Mouse (Mus musculus) limb, embryonic 15.5 days (tissue): ENCODE measurements at regions not wholly inside any gene's neighbourhood (a gene's known extent, or its start where the extent isn't known, plus 50 kb on each side); places are given as distances from the start of the nearest gene placed in this dataset.

ENCODE experiments used
- ATAC-seq: fragments of 200-750 bp; cut with Nextera tagmentation; 2 replicates; pipeline ENCODE4 v1.8.0; 2017; ENCODE audit warnings: low read depth, moderate TSS enrichment; ENCODE audit not compliant: insufficient number of reproducible peaks, low FRiP score, low TSS enrichment
- H3K27ac ChIP-seq: fragments of 300-500 bp; sonication (generic); 2 replicates; pipeline ENCODE4 v1.5.1; 2015; ENCODE audit warnings: moderate library complexity, mild to moderate bottlenecking, inconsistent platforms
- H3K27me3 ChIP-seq: fragments of 300-500 bp; sonication (generic); 2 replicates; pipeline ENCODE4 v1.6.1; 2015; ENCODE audit warnings: inconsistent platforms
- H3K36me3 ChIP-seq: fragments of 300-500 bp; sonication (generic); 2 replicates; pipeline ENCODE4 v1.6.1; 2015; ENCODE audit warnings: inconsistent platforms
- H3K4me1 ChIP-seq: fragments of 300-500 bp; sonication (generic); 2 replicates; pipeline ENCODE4 v1.6.1; 2015; ENCODE audit warnings: inconsistent platforms
- H3K4me2 ChIP-seq: fragments of 300-500 bp; sonication (generic); 2 replicates; pipeline ENCODE4 v1.6.1; 2015; ENCODE audit warnings: mild to moderate bottlenecking, inconsistent platforms
- H3K4me3 ChIP-seq: fragments of 300-500 bp; sonication (generic); 2 replicates; pipeline ENCODE4 v1.5.1; 2015; ENCODE audit warnings: mild to moderate bottlenecking, inconsistent platforms
- H3K9ac ChIP-seq: fragments of 300-500 bp; sonication (generic); 2 replicates; pipeline ENCODE4 v1.6.1; 2015; ENCODE audit warnings: inconsistent platforms
- H3K9me3 ChIP-seq: fragments of 300-500 bp; sonication (generic); 2 replicates; pipeline ENCODE4 v1.6.1; 2016; ENCODE audit warnings: inconsistent platforms
- WGBS: fragments of 180-500 bp; shearing (Covaris S2); methylation state at CpG from one replicate; pipeline ENCODE4 v1.1.7; 2015; 5-methylcytosine and 5-hydroxymethylcytosine counted together

GRCm38 (mm10) chr13:46162025-46162374 lies 111.5 kb upstream of the Stmnd1 start:
- WGBS: under 1% methylated on average over 10 of the region's 10 CpGs
- ATAC-seq: no peak

GRCm38 (mm10) chr13:46161261-46162024 lies 112.1 kb upstream of the Stmnd1 start:
- no peaks in the 10 kb centered on the region for H3K36me3 ChIP-seq
- peak overlapping the region; percentile 53 for H3K4me2 ChIP-seq
- no peak overlapping the region for H3K9ac ChIP-seq
- peaks cover 9% of the 10 kb centered on the region for H3K4me1 ChIP-seq
- WGBS: 18% methylated on average over 13 of the region's 13 CpGs
- no peak overlapping the region for H3K27ac ChIP-seq
- H3K9me3 ChIP-seq: no peaks in the 10 kb centered on the region
- no peak for ATAC-seq
- no peaks in the 10 kb centered on the region for H3K27me3 ChIP-seq
- peak overlapping the region; percentile 33 for H3K4me3 ChIP-seq

More at GRCm38 (mm10) chr13:46162025-46162374, 111.5 kb upstream of the Stmnd1 start:
- Histone ChIP-seq H3K4me1 (peaks cover 9% of the 10 kb centered on the region), H3K36me3 (no peaks in the 10 kb centered on the region), H3K27ac (no peak overlapping the region), H3K27me3 (no peaks in the 10 kb centered on the region), H3K9ac (no peak overlapping the region), H3K9me3 (no peaks in the 10 kb centered on the region), H3K4me3 (peak overlapping the region; percentile 33), H3K4me2 (peak overlapping the region; percentile 53)

- Histone ChIP-seq H3K4me2 (no peak overlapping the region), H3K27ac (no peak overlapping the region), H3K4me1 (peaks cover 9% of the 10 kb centered on the region), H3K27me3 (no peaks in the 10 kb centered on the region), H3K9ac (no peak overlapping the region), H3K4me3 (no peak overlapping the region), H3K9me3 (no peaks in the 10 kb centered on the region), H3K36me3 (no peaks in the 10 kb centered on the region)
- ATAC-seq: no peak
- 92% methylated on average over 14 of the region's 14 CpGs for WGBS
Measured at GRCm38 (mm10) chr13:46159354-46159753, 114.2 kb upstream of the Stmnd1 start.

DNA sequence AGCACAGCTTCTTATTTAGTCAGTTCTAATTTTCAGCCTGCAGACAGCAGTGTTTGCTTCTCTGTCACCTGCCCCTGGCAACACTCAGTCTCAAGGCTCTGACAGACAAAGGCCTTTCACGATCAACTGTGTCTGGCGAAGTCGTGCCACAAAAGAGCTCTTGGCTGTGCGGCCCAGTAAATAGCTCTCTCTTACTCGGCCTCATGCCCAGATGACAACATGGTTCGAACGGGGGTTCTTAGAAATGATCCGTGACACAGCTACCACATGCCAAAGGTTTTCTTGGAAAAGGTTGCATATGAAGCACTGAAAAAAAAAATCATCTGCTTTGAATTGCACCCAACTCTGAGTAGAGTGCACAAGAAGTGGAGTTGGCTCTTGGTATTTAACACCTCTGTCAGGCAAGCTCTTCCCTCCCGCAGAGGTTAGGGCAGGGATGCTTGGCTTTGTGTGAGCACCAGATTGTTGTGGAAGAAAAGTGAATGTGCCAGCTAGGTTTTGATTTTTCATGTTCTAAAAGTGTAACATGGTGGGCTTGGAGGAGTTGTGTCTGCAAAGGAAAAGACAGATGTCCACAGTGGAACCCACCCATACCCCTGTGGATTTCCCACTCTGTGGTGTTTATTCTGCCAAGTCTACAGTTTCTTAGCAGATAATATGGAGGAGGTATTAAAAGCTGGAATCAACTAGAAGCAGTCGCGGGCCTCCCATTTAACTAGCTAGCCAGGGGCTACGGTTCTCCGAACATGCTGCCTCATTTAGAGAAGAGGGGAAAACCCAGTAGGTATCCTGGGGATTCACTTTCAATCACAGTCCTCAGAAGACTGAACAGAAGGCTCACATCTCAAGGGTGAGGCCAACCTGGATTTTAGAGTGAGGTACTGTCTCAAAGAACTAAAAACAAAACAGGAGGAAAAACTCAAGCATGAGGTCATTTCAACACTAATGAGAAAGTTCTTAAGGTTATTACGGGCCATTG lies 120.0 kb upstream of the Stmnd1 start:
- no peak overlapping the region for H3K4me2 ChIP-seq
- H3K9me3 ChIP-seq: no peaks in the 10 kb centered on the region
- H3K4me1 ChIP-seq: no peaks in the 10 kb centered on the region
- H3K27me3 ChIP-seq: no peaks in the 10 kb centered on the region
- H3K4me3 ChIP-seq: no peak overlapping the region
- H3K9ac ChIP-seq: no peak overlapping the region
- no peaks in the 10 kb centered on the region for H3K36me3 ChIP-seq
- no peak for ATAC-seq
- 62% methylated on average over 14 of the region's 14 CpGs for WGBS
- H3K27ac ChIP-seq: no peak overlapping the region

DNA sequence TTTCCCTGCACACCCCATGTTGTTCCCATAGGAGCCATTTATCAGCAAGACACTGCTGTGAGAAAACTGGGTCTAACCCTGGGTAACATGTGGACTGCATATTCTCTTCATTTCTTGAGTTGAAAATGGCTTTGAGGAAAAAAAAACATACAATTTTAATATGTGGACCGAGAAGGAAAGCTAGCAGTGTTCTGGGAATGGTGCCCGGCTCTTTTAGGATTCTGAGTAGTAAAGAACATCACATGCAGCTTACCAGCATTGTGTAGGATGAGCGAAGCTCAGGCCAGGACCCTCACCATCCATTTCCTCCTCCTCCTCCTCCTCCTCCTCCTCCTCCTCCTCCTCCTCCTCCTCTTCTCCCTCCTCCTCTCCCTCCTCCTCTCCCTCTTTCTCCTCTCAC lies 133.5 kb upstream of the Stmnd1 start:
- Histone ChIP-seq H3K4me2 (no peak overlapping the region), H3K9me3 (no peaks in the 10 kb centered on the region), H3K27me3 (no peaks in the 10 kb centered on the region), H3K4me1 (no peaks in the 10 kb centered on the region), H3K4me3 (no peak overlapping the region), H3K9ac (no peak overlapping the region), H3K27ac (no peak overlapping the region), H3K36me3 (no peaks in the 10 kb centered on the region)
- no peak for ATAC-seq
- WGBS: 75% methylated on average over 3 of the region's 3 CpGs

GRCm38 (mm10) chr13:46139251-46139650 lies 134.3 kb upstream of the Stmnd1 start:
- Histone ChIP-seq H3K4me1 (no peaks in the 10 kb centered on the region), H3K9me3 (no peaks in the 10 kb centered on the region), H3K36me3 (no peaks in the 10 kb centered on the region), H3K27ac (no peak overlapping the region), H3K4me3 (no peak overlapping the region), H3K27me3 (no peaks in the 10 kb centered on the region), H3K9ac (no peak overlapping the region), H3K4me2 (no peak overlapping the region)
- ATAC-seq: no peak
- WGBS: 71% methylated on average over 5 of the region's 5 CpGs

DNA sequence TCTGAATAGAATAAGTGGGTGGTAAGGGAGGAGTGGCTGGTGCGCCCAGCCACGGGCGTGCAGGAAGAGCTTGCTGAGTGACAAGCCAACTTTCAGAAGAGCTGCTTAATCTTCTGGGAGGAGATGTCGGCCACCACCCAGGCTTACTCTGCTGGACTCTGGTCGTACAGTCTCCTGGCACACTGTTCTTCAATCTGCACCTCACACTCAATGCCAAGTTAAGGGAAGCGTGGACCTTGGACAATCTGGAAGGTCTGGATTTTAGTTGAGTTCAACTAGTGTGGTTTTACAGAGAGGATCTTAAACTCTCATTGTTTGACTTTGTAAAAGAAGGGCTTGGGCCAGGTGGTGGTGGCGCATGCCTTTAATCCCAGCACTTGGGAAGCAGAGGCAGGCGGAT lies 138.1 kb upstream of the Stmnd1 start:
- no peak overlapping the region for H3K9ac ChIP-seq
- H3K27me3 ChIP-seq: no peaks in the 10 kb centered on the region
- no peak overlapping the region for H3K4me3 ChIP-seq
- H3K36me3 ChIP-seq: no peaks in the 10 kb centered on the region
- H3K4me1 ChIP-seq: no peaks in the 10 kb centered on the region
- no peak overlapping the region for H3K4me2 ChIP-seq
- 90% methylated on average over 8 of the region's 8 CpGs for WGBS
- no peak overlapping the region for H3K27ac ChIP-seq
- H3K9me3 ChIP-seq: no peaks in the 10 kb centered on the region
- ATAC-seq: no peak

GRCm38 (mm10) chr13:46129236-46129855 lies 144.2 kb upstream of the Stmnd1 start:
- Histone ChIP-seq H3K4me2 (no peak overlapping the region), H3K27ac (no peak overlapping the region), H3K27me3 (no peaks in the 10 kb centered on the region), H3K36me3 (no peaks in the 10 kb centered on the region), H3K4me3 (no peak overlapping the region), H3K9ac (no peak overlapping the region), H3K4me1 (no peaks in the 10 kb centered on the region), H3K9me3 (no peaks in the 10 kb centered on the region)
- ATAC-seq: no peak
- WGBS: 91% methylated on average over 9 of the region's 9 CpGs

- no peaks in the 10 kb centered on the region for H3K36me3 ChIP-seq
- no peak overlapping the region for H3K9ac ChIP-seq
- WGBS: 41% methylated on average over 3 of the region's 3 CpGs
- H3K9me3 ChIP-seq: no peaks in the 10 kb centered on the region
- H3K27me3 ChIP-seq: no peaks in the 10 kb centered on the region
- no peaks in the 10 kb centered on the region for H3K4me1 ChIP-seq
- ATAC-seq: no peak
- H3K27ac ChIP-seq: no peak overlapping the region
- H3K4me2 ChIP-seq: no peak overlapping the region
- H3K4me3 ChIP-seq: no peak overlapping the region
Measured at GRCm38 (mm10) chr13:46123446-46123845, 150.1 kb upstream of the Stmnd1 start.

DNA sequence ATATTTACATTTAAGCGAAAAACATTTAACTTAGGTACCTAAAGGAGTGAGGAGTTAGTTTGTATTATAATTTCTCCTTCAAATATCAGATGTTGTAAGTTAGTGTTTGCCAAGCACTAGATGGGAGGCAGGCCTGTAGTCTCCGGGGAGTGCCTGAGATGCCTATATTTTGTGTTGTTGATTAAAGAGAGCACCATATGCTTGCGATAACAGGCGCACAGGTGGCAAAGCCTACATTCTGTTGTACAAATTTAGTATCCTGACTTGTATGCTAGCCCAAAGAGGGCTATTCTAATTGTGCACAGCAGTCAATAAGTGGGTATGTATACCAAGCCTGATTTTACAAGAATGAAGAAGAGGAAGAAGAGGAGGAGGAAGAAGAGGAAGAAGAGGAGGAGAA lies 151.8 kb upstream of the Atxn1 start:
- no peak overlapping the region for H3K4me2 ChIP-seq
- no peak overlapping the region for H3K9ac ChIP-seq
- WGBS: 84% methylated on average over 4 of the region's 4 CpGs
- H3K9me3 ChIP-seq: no peaks in the 10 kb centered on the region
- no peak overlapping the region for H3K4me3 ChIP-seq
- no peaks in the 10 kb centered on the region for H3K36me3 ChIP-seq
- no peak for ATAC-seq
- H3K27me3 ChIP-seq: no peaks in the 10 kb centered on the region
- H3K27ac ChIP-seq: no peak overlapping the region
- no peaks in the 10 kb centered on the region for H3K4me1 ChIP-seq

- Histone ChIP-seq H3K36me3 (no peaks in the 10 kb centered on the region), H3K4me1 (no peaks in the 10 kb centered on the region), H3K4me2 (no peak overlapping the region), H3K27ac (no peak overlapping the region), H3K4me3 (no peak overlapping the region), H3K9ac (no peak overlapping the region), H3K9me3 (no peaks in the 10 kb centered on the region), H3K27me3 (no peaks in the 10 kb centered on the region)
- WGBS: 61% methylated on average over 6 of the region's 6 CpGs
- ATAC-seq: no peak
Measured at GRCm38 (mm10) chr13:46104971-46105370, 140.2 kb upstream of the Atxn1 start.

DNA sequence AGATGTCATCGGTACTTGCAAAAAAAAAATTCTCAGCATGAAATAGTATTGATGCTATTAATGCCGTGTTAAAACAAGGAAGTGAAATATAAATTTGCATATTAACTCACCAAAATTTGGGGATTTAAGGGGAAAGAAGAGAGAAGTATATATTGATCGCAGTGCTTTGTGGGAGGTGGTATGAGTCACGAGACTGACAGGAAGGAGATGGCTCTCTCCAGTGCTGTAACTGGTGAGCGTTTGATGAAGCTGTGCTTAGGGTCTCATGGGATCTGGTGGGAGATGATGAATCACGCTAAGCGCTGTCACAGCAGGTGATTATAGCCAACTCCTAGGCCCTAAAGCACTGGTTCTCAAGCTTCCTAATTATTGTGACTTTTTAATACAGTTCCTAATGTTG lies 133.8 kb upstream of the Atxn1 start:
- no peaks in the 10 kb centered on the region for H3K4me1 ChIP-seq
- H3K9me3 ChIP-seq: no peaks in the 10 kb centered on the region
- H3K27ac ChIP-seq: no peak overlapping the region
- H3K27me3 ChIP-seq: no peaks in the 10 kb centered on the region
- no peak for ATAC-seq
- no peaks in the 10 kb centered on the region for H3K36me3 ChIP-seq
- 80% methylated on average over 7 of the region's 7 CpGs for WGBS
- no peak overlapping the region for H3K4me2 ChIP-seq
- no peak overlapping the region for H3K9ac ChIP-seq
- H3K4me3 ChIP-seq: no peak overlapping the region
